Comparison of ENCODE assay signal across 7 mouse cellular contexts in the genomic region with DNA sequence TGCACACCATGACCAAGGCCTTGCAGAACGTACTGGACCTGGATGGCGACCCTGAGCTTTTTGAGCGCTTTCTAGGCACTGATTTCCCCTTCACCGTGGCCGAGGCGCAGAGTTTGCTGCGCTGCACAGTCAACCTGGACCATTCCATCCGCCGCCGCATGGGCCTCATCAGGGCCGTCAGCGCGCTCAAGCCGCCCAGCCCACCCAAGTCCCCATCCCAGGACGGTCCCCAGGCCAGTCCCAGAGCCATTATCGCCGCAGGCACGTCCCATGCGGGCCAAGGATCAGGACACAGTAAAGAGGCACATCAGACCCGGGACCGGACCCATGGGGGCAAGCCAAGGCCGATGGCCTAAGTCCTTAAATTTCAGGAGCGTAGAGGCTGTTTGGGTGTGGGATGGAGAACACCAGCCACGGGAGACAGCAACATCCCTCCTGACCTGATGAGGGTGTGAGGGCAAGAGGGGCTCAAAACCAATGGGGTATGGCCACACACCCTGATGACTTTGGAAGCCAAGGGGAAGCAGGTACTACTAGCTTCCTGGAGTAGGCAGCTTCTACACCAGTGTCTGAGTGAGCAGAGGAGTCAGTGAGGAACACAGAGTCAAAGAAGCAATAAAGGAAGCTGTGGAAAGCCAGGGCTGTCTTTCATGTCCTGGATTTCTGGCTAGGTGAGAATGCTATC. TPM values are rescaled to one million over a fixed set of nuclear protein-coding genes. Genes with fewer than 3 reads are reported as not detected.
DNase-seq lines count a peak whose midpoint lies in the region; ATAC-seq and TF ChIP-seq lines count a peak whose summit lies in the region.

No protein-coding gene starts in this region.

- H3K4me3 ChIP-seq in megakaryocyte, embryonic 14.5 days (replicated peaks), result peak overlapping the region; percentile 92
- H3K4me3 ChIP-seq in forebrain, postnatal 0 days (ENCODE audit: low read depth, low read length), result peak overlapping the region; percentile 37
- peak overlapping the region; percentile 40 for H3K4me3 ChIP-seq in liver, embryonic 12.5 days
- H3K4me3 ChIP-seq in stomach, embryonic 16.5 days (replicated peaks; ENCODE audit: low read length), result peak overlapping the region; percentile 45

- peak overlapping the region; percentile 77 for H3K4me2 ChIP-seq in forebrain, postnatal 0 days (ENCODE audit: low read depth)
- H3K4me2 ChIP-seq in liver, embryonic 12.5 days, result peak overlapping the region; percentile 67
- peak overlapping the region; percentile 73 for H3K4me2 ChIP-seq in stomach, embryonic 16.5 days (ENCODE audit: low read depth, low read length)

- peaks cover 15% of the 10 kb centered on the region for H3K36me3 ChIP-seq in megakaryocyte, embryonic 14.5 days (replicated peaks; ENCODE audit: low read length)
- H3K36me3 ChIP-seq in forebrain, postnatal 0 days (ENCODE audit: insufficient read depth), result 0 out of 2 replicates have a peak, but pooled peaks cover 7% of the 10 kb centered on the region
- peaks cover 7% of the 10 kb centered on the region for H3K36me3 ChIP-seq in liver, embryonic 12.5 days
- no peaks in the 10 kb centered on the region for H3K36me3 ChIP-seq in stomach, embryonic 16.5 days (ENCODE audit: control insufficient read depth, insufficient read depth, low read length)

- H3K4me1 ChIP-seq in megakaryocyte, embryonic 14.5 days, result peaks cover 59% of the 10 kb centered on the region
- H3K4me1 ChIP-seq in forebrain, postnatal 0 days (ENCODE audit: insufficient read depth), result peaks cover 22% of the 10 kb centered on the region
- peaks cover 29% of the 10 kb centered on the region for H3K4me1 ChIP-seq in liver, embryonic 12.5 days
- peaks cover 21% of the 10 kb centered on the region for H3K4me1 ChIP-seq in stomach, embryonic 16.5 days (ENCODE audit: control insufficient read depth, insufficient read depth, low read length)

- WGBS in forebrain, postnatal 0 days, result 19% methylated on average over 24 of the region's 24 CpGs
- 22% methylated on average over 24 of the region's 24 CpGs for WGBS in liver, embryonic 12.5 days (ENCODE audit: insufficient replicate concordance)
- WGBS in stomach, embryonic 16.5 days, result 12% methylated on average over 24 of the region's 24 CpGs

- H3K9me3 ChIP-seq in megakaryocyte, embryonic 14.5 days, result peaks cover 10% of the 10 kb centered on the region
- no peaks in the 10 kb centered on the region for H3K9me3 ChIP-seq in forebrain, postnatal 0 days (ENCODE audit: low read length)
- no peaks in the 10 kb centered on the region for H3K9me3 ChIP-seq in liver, embryonic 12.5 days (replicated peaks)
- H3K9me3 ChIP-seq in stomach, embryonic 16.5 days (replicated peaks; ENCODE audit: control insufficient read depth, low read length), result no peaks in the 10 kb centered on the region

- no peak for TF ChIP-seq CTCF in forebrain, postnatal 0 days (IDR thresholded peaks at IDR 0.05; ENCODE audit: low read depth)

- H3K9ac ChIP-seq in forebrain, postnatal 0 days, result peak overlapping the region; percentile 62
- H3K9ac ChIP-seq in liver, embryonic 12.5 days, result no peak overlapping the region
- H3K9ac ChIP-seq in stomach, embryonic 16.5 days (ENCODE audit: low read length), result peak overlapping the region; percentile 61

- H3K27me3 ChIP-seq in megakaryocyte, embryonic 14.5 days (replicated peaks), result peaks cover 62% of the 10 kb centered on the region
- peaks cover 32% of the 10 kb centered on the region for H3K27me3 ChIP-seq in forebrain, postnatal 0 days (ENCODE audit: insufficient read depth, low read length)
- peaks cover 66% of the 10 kb centered on the region for H3K27me3 ChIP-seq in liver, embryonic 12.5 days (replicated peaks)
- peaks cover 58% of the 10 kb centered on the region for H3K27me3 ChIP-seq in stomach, embryonic 16.5 days (ENCODE audit: control insufficient read depth, insufficient read depth, low read length)

- no peak for DNase-seq in forebrain, postnatal 0 days
- no peak for DNase-seq in urinary bladder, postnatal 25 days (ENCODE audit: low spot score)
- no peak for DNase-seq in spleen, adult 18-20 months

- no peak overlapping the region for H3K27ac ChIP-seq in forebrain, postnatal 0 days (ENCODE audit: low read depth, low read length)
- H3K27ac ChIP-seq in liver, embryonic 12.5 days, result no peak overlapping the region
- H3K27ac ChIP-seq in stomach, embryonic 16.5 days (ENCODE audit: low read length), result no peak overlapping the region

- ATAC-seq in megakaryocyte, adult 5-6 weeks (ENCODE audit: poor library complexity, severe bottlenecking), result no peak
- ATAC-seq in forebrain, postnatal 0 days, result peak; percentile 23
- 0 out of 2 replicates have a peak, but pooled peaks have one; percentile 8 for ATAC-seq in liver, embryonic 12.5 days
- no peak for ATAC-seq in stomach, embryonic 16.5 days (ENCODE audit: insufficient read depth, low FRiP score)

RNA-seq across cellular contexts. Expression of a gene that starts 6.9 kb away (rescaled TPM):
- 1.3 and 2.9 TPM in 2 replicates for polyA plus RNA-seq in megakaryocyte, embryonic 14.5 days (2012; ENCODE audit: insufficient read depth, low replicate concordance)
- total RNA-seq in megakaryocyte, adult 5-6 weeks (2015), result 0.23 TPM in 1 of 2 replicates, not detected in the other
- not detected in 2 replicates for total RNA-seq in megakaryocyte, adult 5-6 weeks (2017)
- 2.0 and 3.4 TPM in 2 replicates for total RNA-seq in forebrain, postnatal 0 days (2014; rRNA removed)
- polyA plus RNA-seq in forebrain, postnatal 0 days (2015; fragmentation: Nextera tagmentation; extraction: Ambion mirVana), result 1.1 and 2.3 TPM in 2 replicates
- not detected in 2 replicates for polyA plus RNA-seq in liver, embryonic 12.5 days (2016; fragmentation: Nextera tagmentation; extraction: Ambion mirVana)
- 1.8 and 3.3 TPM in 2 replicates for polyA plus RNA-seq in stomach, embryonic 16.5 days (2015; fragmentation: Nextera tagmentation; extraction: Ambion mirVana)

RNA-seq across cellular contexts. Expression of a gene that starts 16.4 kb away (rescaled TPM):
- polyA plus RNA-seq in megakaryocyte, embryonic 14.5 days (2012; ENCODE audit: insufficient read depth, low replicate concordance), result 608 and 613 TPM in 2 replicates
- total RNA-seq in megakaryocyte, adult 5-6 weeks (2015), result 27.1 and 32.1 TPM in 2 replicates
- 15.3 and 18.0 TPM in 2 replicates for total RNA-seq in megakaryocyte, adult 5-6 weeks (2017)
- total RNA-seq in forebrain, postnatal 0 days (2014; rRNA removed), result 28.5 and 28.8 TPM in 2 replicates
- 38.7 and 38.8 TPM in 2 replicates for polyA plus RNA-seq in forebrain, postnatal 0 days (2015; fragmentation: Nextera tagmentation; extraction: Ambion mirVana)
- 68.4 and 68.6 TPM in 2 replicates for polyA plus RNA-seq in liver, embryonic 12.5 days (2016; fragmentation: Nextera tagmentation; extraction: Ambion mirVana)
- 101 and 102 TPM in 2 replicates for polyA plus RNA-seq in stomach, embryonic 16.5 days (2015; fragmentation: Nextera tagmentation; extraction: Ambion mirVana)

RNA-seq across cellular contexts. Expression of a gene that starts 16.4 kb away (rescaled TPM):
- 5.5 and 6.5 TPM in 2 replicates for polyA plus RNA-seq in megakaryocyte, embryonic 14.5 days (2012; ENCODE audit: insufficient read depth, low replicate concordance)
- total RNA-seq in megakaryocyte, adult 5-6 weeks (2015), result 3.9 and 6.2 TPM in 2 replicates
- 2.7 and 4.0 TPM in 2 replicates for total RNA-seq in megakaryocyte, adult 5-6 weeks (2017)
- total RNA-seq in forebrain, postnatal 0 days (2014; rRNA removed), result 17.3 and 17.8 TPM in 2 replicates
- 4.5 and 5.1 TPM in 2 replicates for polyA plus RNA-seq in forebrain, postnatal 0 days (2015; fragmentation: Nextera tagmentation; extraction: Ambion mirVana)
- 2.1 TPM in 2 replicates for polyA plus RNA-seq in liver, embryonic 12.5 days (2016; fragmentation: Nextera tagmentation; extraction: Ambion mirVana)
- 1.4 and 1.5 TPM in 2 replicates for polyA plus RNA-seq in stomach, embryonic 16.5 days (2015; fragmentation: Nextera tagmentation; extraction: Ambion mirVana)

RNA-seq across cellular contexts. Expression of a gene that starts 38.3 kb away (rescaled TPM):
- polyA plus RNA-seq in megakaryocyte, embryonic 14.5 days (2012; ENCODE audit: insufficient read depth, low replicate concordance), result 88.1 and 108 TPM in 2 replicates
- total RNA-seq in megakaryocyte, adult 5-6 weeks (2015), result 10.4 and 13.1 TPM in 2 replicates
- total RNA-seq in megakaryocyte, adult 5-6 weeks (2017), result 14.1 and 14.3 TPM in 2 replicates
- 86.4 and 87.8 TPM in 2 replicates for total RNA-seq in forebrain, postnatal 0 days (2014; rRNA removed)
- polyA plus RNA-seq in forebrain, postnatal 0 days (2015; fragmentation: Nextera tagmentation; extraction: Ambion mirVana), result 23.4 and 27.2 TPM in 2 replicates
- polyA plus RNA-seq in liver, embryonic 12.5 days (2016; fragmentation: Nextera tagmentation; extraction: Ambion mirVana), result 19.1 and 20.2 TPM in 2 replicates
- 19.1 and 20.4 TPM in 2 replicates for polyA plus RNA-seq in stomach, embryonic 16.5 days (2015; fragmentation: Nextera tagmentation; extraction: Ambion mirVana)

RNA-seq across cellular contexts. Expression of a gene that starts 52.5 kb away (rescaled TPM):
- polyA plus RNA-seq in megakaryocyte, embryonic 14.5 days (2012; ENCODE audit: insufficient read depth, low replicate concordance), result 6.0 and 13.6 TPM in 2 replicates
- total RNA-seq in megakaryocyte, adult 5-6 weeks (2015), result 4.5 and 5.4 TPM in 2 replicates
- total RNA-seq in megakaryocyte, adult 5-6 weeks (2017), result 3.2 and 4.8 TPM in 2 replicates
- 0.31 and 1.2 TPM in 2 replicates for total RNA-seq in forebrain, postnatal 0 days (2014; rRNA removed)
- polyA plus RNA-seq in forebrain, postnatal 0 days (2015; fragmentation: Nextera tagmentation; extraction: Ambion mirVana), result 0.09 and 0.16 TPM in 2 replicates
- 1.5 TPM in 2 replicates for polyA plus RNA-seq in liver, embryonic 12.5 days (2016; fragmentation: Nextera tagmentation; extraction: Ambion mirVana)
- 2.8 and 3.7 TPM in 2 replicates for polyA plus RNA-seq in stomach, embryonic 16.5 days (2015; fragmentation: Nextera tagmentation; extraction: Ambion mirVana)

Comparison
In these comparisons a context has a peak if more than half of its experiments do, and no peak if none do; other contexts are left out.
1. H3K4me3 ChIP-seq: peak in every context shown above with its lines; median percentile 92 in megakaryocyte, embryonic 14.5 days; 45 in stomach, embryonic 16.5 days; 40 in liver, embryonic 12.5 days; 37 in forebrain, postnatal 0 days.
2. ATAC-seq: peak in forebrain, postnatal 0 days (single experiment) and liver, embryonic 12.5 days (single experiment); none in megakaryocyte, adult 5-6 weeks (single experiment) and stomach, embryonic 16.5 days (single experiment).
3. Peak in every context shown above with its lines, with median percentiles within 50 percentile points of each other: H3K4me2 ChIP-seq.